Mouse (Mus musculus) forebrain, embryonic 10.5 days (tissue): ENCODE data around the gene Tmem63c. TPM values are rescaled to one million over a fixed set of nuclear protein-coding genes. Genes with fewer than 3 reads are reported as not detected.

Source experiments
- DNase-seq: peaks from one replicate; pipeline ENCODE4 v3.0.0-alpha.2; 2017; ENCODE audit warnings: low spot score; ENCODE audit errors: extremely low spot score
- H3K27ac ChIP-seq: fragments of 300-500 bp; sonication (generic); 2 replicates; pipeline ENCODE4 v1.5.1; 2016; ENCODE audit warnings: mild to moderate bottlenecking
- H3K27me3 ChIP-seq: fragments of 300-500 bp; sonication (generic); 2 replicates; pipeline ENCODE4 v1.6.1; 2016; ENCODE audit warnings: mild to moderate bottlenecking; ENCODE audit not compliant: poor library complexity, severe bottlenecking
- H3K36me3 ChIP-seq: fragments of 300-500 bp; sonication (generic); replicated peaks from 2 replicates; pipeline ENCODE4 v1.6.1; 2016; ENCODE audit warnings: mild to moderate bottlenecking, moderate library complexity
- H3K4me1 ChIP-seq: fragments of 300-500 bp; sonication (generic); 2 replicates; pipeline ENCODE4 v1.6.1; 2016
- H3K4me3 ChIP-seq: fragments of 300-500 bp; sonication (generic); 2 replicates; pipeline ENCODE4 v1.5.1; 2016; ENCODE audit warnings: mild to moderate bottlenecking, moderate library complexity
- H3K9me3 ChIP-seq: fragments of 300-500 bp; sonication (generic); 2 replicates; pipeline ENCODE4 v1.6.1; 2016; ENCODE audit warnings: mild to moderate bottlenecking, moderate library complexity
- WGBS: fragments of 180-500 bp; shearing (Covaris S2); methylation state at CpG from one replicate; pipeline ENCODE4 v1.1.7; 2016; 5-methylcytosine and 5-hydroxymethylcytosine counted together
- polyA plus RNA-seq: library from polyadenylated mRNA; unstranded; fragments of >200 nt; fragmentation: Nextera tagmentation; extraction: Ambion mirVana; gene quantifications from 2 replicates; pipeline ENCODE4 v1.2.1, GENCODE M21; 2016

The Tmem63c gene
- polyA plus RNA-seq, 1 experiment from 2014 or later, result 0.15 TPM

GRCm38 (mm10) chr12:87004596-87004995, 16.5 kb upstream of the Tmem63c start:
- DNase-seq, result no peak
- H3K27ac ChIP-seq, result no peak overlapping the region
- H3K4me3 ChIP-seq, result no peak overlapping the region
- H3K36me3 ChIP-seq, result no peaks in the 10 kb centered on the region
- 79% methylated on average over 4 of the region's 4 CpGs for WGBS
- peaks cover 19% of the 10 kb centered on the region for H3K4me1 ChIP-seq
- no peaks in the 10 kb centered on the region for H3K27me3 ChIP-seq
- no peaks in the 10 kb centered on the region for H3K9me3 ChIP-seq

DNA sequence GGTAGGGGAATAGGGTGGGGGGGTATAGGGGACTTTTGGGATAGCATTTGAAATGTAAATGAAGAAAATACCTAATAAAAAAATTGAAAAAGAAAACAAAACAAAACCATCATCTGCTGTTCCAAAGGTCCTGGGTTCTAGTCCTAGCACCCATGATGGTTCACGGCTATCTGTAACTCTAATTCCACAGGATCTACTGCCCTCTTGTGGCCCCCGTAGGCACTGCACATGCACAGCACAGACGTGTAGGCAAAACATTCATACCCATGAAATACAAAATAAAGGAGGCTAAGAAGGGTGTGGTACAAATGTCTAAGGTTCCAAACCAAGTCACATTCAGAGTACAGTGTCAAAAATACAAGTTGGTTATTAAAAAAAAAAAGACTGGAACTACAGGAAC, 4.1 kb upstream of the Tmem63c start:
- DNase-seq, result no peak
- WGBS, result 40% methylated on average over 3 of the region's 3 CpGs

GRCm38 (mm10) chr12:87018756-87019155, 2.4 kb upstream of the Tmem63c start:
- no peaks in the 10 kb centered on the region for H3K36me3 ChIP-seq
- H3K27me3 ChIP-seq, result no peaks in the 10 kb centered on the region
- no peaks in the 10 kb centered on the region for H3K4me1 ChIP-seq
- WGBS, result 87% methylated on average over 2 of the region's 2 CpGs
- no peaks in the 10 kb centered on the region for H3K9me3 ChIP-seq
- no peak for DNase-seq
- no peak overlapping the region for H3K4me3 ChIP-seq
- H3K27ac ChIP-seq, result no peak overlapping the region

More for the DNA sequence above, 4.1 kb upstream of the Tmem63c start:
- Histone ChIP-seq H3K4me1 (no peaks in the 10 kb centered on the region), H3K27ac (no peak overlapping the region), H3K4me3 (no peak overlapping the region), H3K9me3 (no peaks in the 10 kb centered on the region), H3K36me3 (no peaks in the 10 kb centered on the region), H3K27me3 (no peaks in the 10 kb centered on the region)

GRCm38 (mm10) chr12:87022006-87022405, 866 bp downstream of the Tmem63c start:
- Histone ChIP-seq H3K4me1 (peaks cover 11% of the 10 kb centered on the region), H3K36me3 (no peaks in the 10 kb centered on the region), H3K27ac (no peak overlapping the region), H3K4me3 (no peak overlapping the region), H3K27me3 (peaks cover 20% of the 10 kb centered on the region), H3K9me3 (no peaks in the 10 kb centered on the region)
- WGBS, result 78% methylated on average over 2 of the region's 2 CpGs
- no peak for DNase-seq

- WGBS, result 85% methylated on average over 3 of the region's 3 CpGs
- peaks cover 34% of the 10 kb centered on the region for H3K27me3 ChIP-seq
- H3K27ac ChIP-seq, result no peak overlapping the region
- peaks cover 17% of the 10 kb centered on the region for H3K4me1 ChIP-seq
- H3K36me3 ChIP-seq, result no peaks in the 10 kb centered on the region
- no peaks in the 10 kb centered on the region for H3K9me3 ChIP-seq
- DNase-seq, result no peak
- H3K4me3 ChIP-seq, result no peak overlapping the region
Observed at GRCm38 (mm10) chr12:87023456-87023855, 2.3 kb downstream of the Tmem63c start.

- Histone ChIP-seq H3K27me3 (peaks cover 43% of the 10 kb centered on the region), H3K4me1 (peaks cover 20% of the 10 kb centered on the region), H3K36me3 (no peaks in the 10 kb centered on the region), H3K9me3 (no peaks in the 10 kb centered on the region), H3K4me3 (peak overlapping the region; percentile 54), H3K27ac (no peak overlapping the region)
- DNase-seq, result peak; percentile 32
- WGBS, result 3% methylated on average over 30 of the region's 30 CpGs
Observed at GRCm38 (mm10) chr12:87026109-87026870, 5.2 kb downstream of the Tmem63c start.

DNA sequence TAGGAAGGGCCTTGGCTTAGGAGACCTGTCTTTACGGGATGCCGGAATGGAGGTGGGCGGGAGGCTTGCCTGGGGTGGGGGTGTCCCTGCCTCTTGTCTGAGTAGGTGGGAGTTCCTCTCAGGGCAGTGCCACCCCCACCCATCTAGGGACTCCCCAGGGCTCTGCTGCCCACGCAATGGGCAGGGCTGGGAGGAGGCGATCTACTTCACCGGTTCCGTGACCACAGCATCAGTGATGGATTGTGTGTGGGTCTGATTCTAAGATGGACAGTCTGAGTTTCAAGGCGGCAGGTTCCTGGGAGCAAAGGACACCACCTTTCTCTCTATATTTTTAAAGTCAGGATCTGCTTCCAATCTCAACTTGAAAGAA, 5.7 kb downstream of the Tmem63c start:
- Histone ChIP-seq H3K27me3 (peaks cover 43% of the 10 kb centered on the region), H3K36me3 (no peaks in the 10 kb centered on the region), H3K4me1 (peaks cover 20% of the 10 kb centered on the region), H3K4me3 (peak overlapping the region; percentile 54), H3K27ac (no peak overlapping the region), H3K9me3 (no peaks in the 10 kb centered on the region)
- no peak for DNase-seq
- WGBS, result 14% methylated on average over 8 of the region's 8 CpGs

DNA sequence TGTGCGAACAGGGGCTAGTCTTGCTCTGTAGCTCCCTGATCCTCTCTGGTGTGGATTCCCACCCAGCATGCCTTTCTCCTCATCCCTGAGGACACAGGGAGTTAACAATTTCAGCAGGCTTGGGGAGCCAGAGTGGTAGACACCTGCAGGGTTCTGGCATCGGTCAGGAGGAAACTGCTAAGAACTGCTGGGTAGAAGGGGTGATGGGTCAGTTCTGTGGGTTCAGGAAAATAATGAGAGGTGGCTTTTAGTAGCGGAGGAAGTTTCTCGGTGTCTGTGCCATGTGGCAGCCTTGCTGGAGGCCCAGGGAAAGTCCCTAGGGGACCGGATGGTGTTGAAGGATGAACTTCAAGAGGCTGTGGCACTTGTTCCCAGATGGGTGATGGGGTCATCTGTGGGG, 6.3 kb downstream of the Tmem63c start:
- Histone ChIP-seq H3K4me1 (peaks cover 20% of the 10 kb centered on the region), H3K27ac (no peak overlapping the region), H3K36me3 (no peaks in the 10 kb centered on the region), H3K9me3 (no peaks in the 10 kb centered on the region), H3K27me3 (peaks cover 43% of the 10 kb centered on the region), H3K4me3 (no peak overlapping the region)
- no peak for DNase-seq
- WGBS, result 53% methylated on average over 5 of the region's 5 CpGs

GRCm38 (mm10) chr12:87028068-87028467, 6.9 kb downstream of the Tmem63c start:
- no peak overlapping the region for H3K4me3 ChIP-seq
- H3K36me3 ChIP-seq, result no peaks in the 10 kb centered on the region
- peaks cover 43% of the 10 kb centered on the region for H3K27me3 ChIP-seq
- WGBS, result 69% methylated on average over 2 of the region's 2 CpGs
- H3K4me1 ChIP-seq, result peaks cover 20% of the 10 kb centered on the region
- no peak overlapping the region for H3K27ac ChIP-seq
- no peak for DNase-seq
- no peaks in the 10 kb centered on the region for H3K9me3 ChIP-seq

- no peaks in the 10 kb centered on the region for H3K36me3 ChIP-seq
Observed at GRCm38 (mm10) chr12:87029251-87029976, 8.3 kb downstream of the Tmem63c start.

GRCm38 (mm10) chr12:87031163-87031763, 10.1 kb downstream of the Tmem63c start:
- H3K4me3 ChIP-seq, result no peak overlapping the region
- peaks cover 31% of the 10 kb centered on the region for H3K27me3 ChIP-seq
- no peaks in the 10 kb centered on the region for H3K36me3 ChIP-seq
- no peaks in the 10 kb centered on the region for H3K9me3 ChIP-seq
- DNase-seq, result no peak
- 80% methylated on average over 5 of the region's 5 CpGs for WGBS
- peaks cover 16% of the 10 kb centered on the region for H3K4me1 ChIP-seq
- no peak overlapping the region for H3K27ac ChIP-seq

More at GRCm38 (mm10) chr12:87029251-87029976, 8.3 kb downstream of the Tmem63c start:
- Histone ChIP-seq H3K4me1 (peaks cover 20% of the 10 kb centered on the region), H3K4me3 (no peak overlapping the region), H3K27ac (no peak overlapping the region), H3K27me3 (peaks cover 43% of the 10 kb centered on the region), H3K9me3 (no peaks in the 10 kb centered on the region)
- 77% methylated on average over 5 of the region's 5 CpGs for WGBS
- no peak for DNase-seq

GRCm38 (mm10) chr12:87036631-87037030, 15.5 kb downstream of the Tmem63c start:
- WGBS, result 95% methylated on average over 7 of the region's 7 CpGs

DNA sequence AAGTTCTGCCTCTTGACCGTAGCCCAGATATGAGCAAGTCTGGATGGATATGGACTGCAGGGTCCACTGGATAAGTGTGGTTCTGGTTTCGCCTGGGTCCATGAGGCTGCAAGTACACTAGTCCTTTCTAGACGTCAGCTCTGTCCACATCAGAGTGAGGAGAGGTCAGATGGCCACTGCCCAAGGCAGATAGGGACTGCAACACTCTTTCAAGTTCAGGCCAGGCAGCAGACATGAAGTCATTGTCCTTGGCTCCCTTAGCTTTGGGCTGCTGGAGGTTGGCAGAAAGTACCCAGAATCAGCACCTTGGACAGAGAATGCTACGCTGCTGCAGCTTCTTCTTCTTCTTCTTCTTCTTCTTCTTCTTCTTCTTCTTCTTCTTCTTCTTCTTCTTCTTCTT, 19.0 kb downstream of the Tmem63c start:
- Histone ChIP-seq H3K4me3 (no peak overlapping the region), H3K4me1 (peaks cover 9% of the 10 kb centered on the region), H3K27ac (no peak overlapping the region), H3K36me3 (no peaks in the 10 kb centered on the region), H3K9me3 (no peaks in the 10 kb centered on the region), H3K27me3 (no peaks in the 10 kb centered on the region)
- DNase-seq, result no peak
- WGBS, result 71% methylated on average over 4 of the region's 4 CpGs

More at GRCm38 (mm10) chr12:87036631-87037030, 15.5 kb downstream of the Tmem63c start:
- Histone ChIP-seq H3K27ac (no peak overlapping the region), H3K4me3 (no peak overlapping the region), H3K4me1 (no peaks in the 10 kb centered on the region), H3K27me3 (no peaks in the 10 kb centered on the region), H3K9me3 (no peaks in the 10 kb centered on the region), H3K36me3 (no peaks in the 10 kb centered on the region)
- no peak for DNase-seq
